Mouse (Mus musculus) spleen, adult 18-20 months (tissue): ENCODE data around the gene Epb41l1.
A peak's percentile ranks its signal among the peaks of the same experiment; 100 is the strongest.
"Not testable (repeated sequence)": the region's sequence is repeated elsewhere in the genome, so short reads cannot be mapped to it uniquely, and the experiment has no call there.

Experiments used
- DNase-seq, 2 experiments: peaks; one replicate each; pipeline ENCODE4 v3.0.0; 2022; ENCODE audit warnings: mixed read lengths in 2 of 2

Epb41l1 gene

GRCm38 (mm10) chr2:156420694-156421380, at the start of gene Epb41l1:
Epb41l1 (plus strand) TSS chr2:156420909.
- peak in 1 of 2 experiments; percentile 27 for DNase-seq

DNA sequence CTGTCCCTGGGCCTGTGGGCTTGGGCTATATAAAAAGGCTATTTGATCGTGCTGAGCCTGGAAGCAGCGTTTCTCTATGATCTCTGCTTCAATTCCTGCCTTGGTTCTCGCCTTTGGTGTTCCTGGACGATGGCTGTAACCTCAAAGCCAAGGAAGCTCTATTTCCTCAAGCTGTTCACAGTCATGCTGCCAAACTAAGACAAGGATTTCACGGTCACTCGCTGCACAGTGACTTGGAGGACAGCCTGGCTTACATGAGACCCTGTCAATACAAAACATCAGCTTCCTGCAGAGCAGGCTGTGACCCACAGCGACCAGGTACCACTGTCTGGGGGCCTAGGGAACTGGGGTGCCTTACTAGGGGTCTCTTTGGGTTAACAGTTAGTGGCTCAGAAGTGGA, 43.8 kb upstream of the Epb41l1 start:
- no peak for DNase-seq

DNA sequence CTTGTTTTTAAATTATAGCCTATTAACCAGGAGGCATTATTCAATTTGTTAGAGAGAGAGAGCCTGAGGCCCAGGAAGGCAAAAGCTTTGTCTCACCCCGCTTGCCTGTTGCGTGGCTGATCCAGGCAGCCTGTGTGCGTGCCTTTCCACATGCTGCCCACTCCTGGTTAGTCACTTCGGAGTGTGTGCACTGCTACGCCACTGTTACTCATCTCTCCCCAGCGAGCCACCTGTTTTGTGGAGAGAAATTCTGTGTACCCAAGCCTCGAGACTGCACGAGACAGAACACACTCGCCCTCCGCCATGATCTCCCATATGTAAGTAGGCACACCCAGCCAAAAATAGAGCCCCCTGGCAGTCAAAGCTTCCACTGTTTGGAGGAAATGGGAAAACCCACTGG, 40.8 kb upstream of the Epb41l1 start:
- no peak for DNase-seq

- DNase-seq, result no peak
Observed at GRCm38 (mm10) chr2:156381350-156381749, 39.4 kb upstream of the Epb41l1 start.

GRCm38 (mm10) chr2:156392461-156393154, 28.1 kb upstream of the Epb41l1 start:
- DNase-seq, result peak; percentile 55 to 61

DNA sequence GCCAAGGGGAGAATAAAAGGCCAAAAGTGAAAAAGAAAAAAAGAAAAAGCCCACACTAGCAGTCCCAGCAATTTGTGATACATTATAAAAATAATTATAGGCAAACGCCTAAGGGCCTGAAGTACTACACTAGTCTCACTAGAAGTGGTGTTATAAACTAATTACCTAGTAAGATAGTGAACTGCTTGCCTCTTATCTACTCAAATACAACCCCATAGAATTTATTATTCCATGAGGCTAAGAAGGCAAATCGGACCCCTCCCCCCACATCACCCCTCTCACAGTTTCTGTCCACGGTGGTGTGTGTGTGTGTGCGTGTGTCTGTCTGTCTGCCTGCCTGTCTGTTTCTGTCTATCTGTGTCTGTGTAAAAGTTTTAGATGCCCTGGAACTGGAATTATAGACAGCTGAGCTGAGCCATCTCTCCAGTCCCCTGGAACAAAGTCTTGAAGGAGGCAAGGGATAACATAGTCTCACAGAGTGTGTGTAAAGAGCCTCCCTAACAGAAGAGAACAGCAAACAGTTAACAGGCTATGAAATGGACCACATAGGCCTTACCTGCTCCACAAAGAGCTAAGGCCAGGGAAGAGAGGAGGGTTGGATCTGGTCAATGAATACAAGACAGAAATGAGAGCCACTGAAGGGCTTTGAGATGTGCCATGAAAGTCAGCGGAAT, 27.4 kb upstream of the Epb41l1 start:
- DNase-seq, result no peak

GRCm38 (mm10) chr2:156394282-156394681, 26.4 kb upstream of the Epb41l1 start:
- no peak for DNase-seq

GRCm38 (mm10) chr2:156396096-156396495, 24.6 kb upstream of the Epb41l1 start:
- DNase-seq, result no peak

- DNase-seq, result no peak
Observed at GRCm38 (mm10) chr2:156397988-156398387, 22.7 kb upstream of the Epb41l1 start.

GRCm38 (mm10) chr2:156399485-156399884, 21.2 kb upstream of the Epb41l1 start:
- no peak for DNase-seq

DNA sequence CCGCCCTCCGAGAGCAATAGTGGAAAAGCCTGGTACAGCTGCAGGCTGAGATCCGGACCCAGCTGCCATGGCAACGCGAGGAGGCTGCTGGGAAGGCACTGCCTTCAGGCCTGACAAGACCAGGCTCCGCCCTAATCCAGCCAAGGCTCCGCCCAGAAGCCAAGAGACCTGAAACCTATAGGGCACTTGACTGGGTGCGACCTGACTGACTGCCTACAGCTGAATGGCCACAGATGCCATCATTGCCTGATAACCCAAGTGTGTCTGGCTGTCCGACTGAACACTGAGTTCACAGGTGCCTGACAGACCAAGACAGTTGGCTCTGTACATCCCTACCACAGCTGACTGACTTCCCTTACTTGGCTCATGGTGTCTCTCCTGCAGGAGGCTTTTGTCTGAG, 19.4 kb upstream of the Epb41l1 start:
- DNase-seq, result peak; percentile 37 to 47

GRCm38 (mm10) chr2:156402036-156402435, 18.7 kb upstream of the Epb41l1 start:
- DNase-seq, result no peak

DNA sequence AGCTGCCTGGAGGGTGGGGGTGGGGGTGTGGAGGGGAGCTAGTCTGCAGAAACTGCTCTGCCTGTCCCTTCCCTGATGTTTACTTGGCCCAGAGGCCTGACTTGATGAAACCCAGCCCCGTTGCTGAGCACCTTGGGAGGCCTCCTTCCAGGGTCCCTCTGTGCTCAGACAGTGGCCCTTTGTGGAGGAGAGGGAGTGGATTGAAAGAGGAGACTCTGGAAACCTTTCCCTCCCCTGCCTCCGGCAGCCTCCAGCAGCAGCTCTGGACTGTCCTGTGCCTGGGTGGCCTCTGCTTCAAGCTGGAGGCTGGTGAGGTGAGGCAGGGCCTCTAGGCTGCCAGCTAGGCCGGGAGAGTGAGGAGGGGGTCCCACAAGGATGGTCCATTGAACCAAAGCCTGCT, 13.7 kb upstream of the Epb41l1 start:
- DNase-seq, result no peak

DNA sequence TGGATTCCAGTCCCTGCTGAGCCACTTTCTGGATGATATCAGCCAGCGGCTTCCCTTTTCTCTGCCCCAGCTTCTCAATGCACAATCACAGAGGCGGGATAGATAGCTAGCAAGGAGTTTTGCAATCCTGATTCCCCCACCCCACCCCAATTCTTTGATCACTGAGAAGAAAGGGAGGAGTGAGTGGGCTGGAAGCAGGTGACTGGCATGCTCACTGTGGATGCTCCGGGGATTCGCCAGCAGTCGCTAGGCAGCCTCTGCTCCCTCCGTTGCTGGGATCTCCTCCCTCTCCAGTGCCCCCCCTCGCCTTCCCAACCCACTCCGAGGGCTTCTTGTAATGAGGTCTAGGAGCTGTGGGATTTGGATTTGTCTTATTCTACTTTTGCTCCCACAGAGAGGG, 12.5 kb upstream of the Epb41l1 start:
- no peak for DNase-seq

DNA sequence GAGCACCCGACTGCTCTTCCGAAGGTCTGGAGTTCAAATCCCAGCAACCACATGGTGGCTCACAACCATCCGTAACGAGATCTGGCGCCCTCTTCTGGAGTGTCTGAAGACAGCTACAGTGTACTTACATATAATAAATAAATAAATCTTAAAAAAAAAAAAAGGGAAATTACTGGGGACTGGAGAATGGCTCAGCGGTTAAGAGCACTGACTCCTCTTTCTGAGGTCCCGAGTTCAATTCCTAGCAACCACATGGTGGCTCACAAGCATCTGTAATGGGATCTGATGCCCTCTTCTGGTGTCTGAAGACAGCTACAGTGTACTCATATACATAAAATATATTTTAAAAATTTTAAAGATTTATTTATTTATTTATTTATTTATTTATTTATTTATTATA, 9.4 kb upstream of the Epb41l1 start:
- not testable (repeated sequence) for DNase-seq

DNA sequence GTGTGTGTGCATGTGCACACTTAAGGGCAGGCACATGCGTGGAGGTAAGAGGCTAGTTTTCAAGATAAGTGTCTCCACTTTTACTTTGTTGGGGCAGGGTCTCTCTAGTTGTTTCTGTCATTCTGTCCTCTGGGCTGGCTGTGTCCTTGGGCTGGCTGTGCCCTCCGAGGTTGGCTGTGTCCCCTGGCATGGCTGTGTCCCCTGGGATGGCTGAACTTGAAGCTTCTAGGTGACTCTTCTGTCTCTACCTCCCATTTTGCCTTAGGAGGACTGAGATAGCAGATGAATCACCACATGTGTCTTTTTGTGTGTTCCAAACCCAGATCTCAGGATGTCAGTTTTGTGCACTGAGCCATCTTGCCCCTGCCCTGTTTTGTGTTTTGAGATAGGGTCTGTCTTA, 5.7 kb upstream of the Epb41l1 start:
- no peak for DNase-seq

- DNase-seq, result no peak
Observed at GRCm38 (mm10) chr2:156415674-156416073, 5.0 kb upstream of the Epb41l1 start.

DNA sequence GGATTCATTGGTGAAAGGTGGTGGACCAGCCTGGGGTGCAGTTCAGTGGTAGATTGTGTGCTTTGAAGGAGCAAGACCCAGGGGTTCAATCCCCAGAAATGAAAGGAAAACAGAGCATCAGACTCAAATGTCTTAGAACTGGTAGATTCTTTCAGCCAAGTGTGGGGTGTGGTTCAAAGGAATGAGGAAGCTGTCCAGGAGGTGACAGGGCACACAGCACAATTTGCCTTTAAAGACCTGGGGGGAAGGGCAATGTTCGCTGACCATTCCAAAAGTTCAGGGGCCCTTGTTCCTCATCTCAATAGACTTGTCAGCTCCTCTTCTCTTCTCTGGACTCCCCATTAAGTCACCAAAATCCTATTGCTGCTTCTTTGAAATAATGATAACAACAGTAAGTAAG, 3.5 kb upstream of the Epb41l1 start:
- no peak for DNase-seq

DNA sequence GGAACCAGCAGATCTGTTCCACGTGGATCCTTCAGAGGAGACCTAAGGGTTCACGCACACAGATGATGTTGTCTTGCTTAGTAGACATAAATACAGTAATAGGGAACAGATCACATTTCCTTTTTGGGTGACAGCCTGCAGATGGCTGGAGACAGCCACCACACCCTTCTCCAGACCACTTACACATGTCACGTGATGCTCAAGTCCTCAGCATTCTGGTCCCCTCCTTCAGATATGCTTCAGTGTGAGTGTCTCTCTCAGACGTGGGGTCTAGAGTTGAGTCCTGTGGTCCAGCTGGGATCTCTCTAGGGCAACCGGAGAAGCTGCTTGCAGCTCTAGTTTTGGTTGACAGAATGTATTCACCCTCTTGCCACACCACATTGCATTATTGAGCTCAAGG, 2.2 kb upstream of the Epb41l1 start:
- no peak for DNase-seq

GRCm38 (mm10) chr2:156420327-156420693, 399 bp upstream of the Epb41l1 start:
- DNase-seq, result no peak

GRCm38 (mm10) chr2:156421381-156422110, 837 bp downstream of the Epb41l1 start:
- peak in 1 of 2 experiments; percentile 19 for DNase-seq

- DNase-seq, result no peak
Observed at GRCm38 (mm10) chr2:156422631-156423030, 1.9 kb downstream of the Epb41l1 start.

DNA sequence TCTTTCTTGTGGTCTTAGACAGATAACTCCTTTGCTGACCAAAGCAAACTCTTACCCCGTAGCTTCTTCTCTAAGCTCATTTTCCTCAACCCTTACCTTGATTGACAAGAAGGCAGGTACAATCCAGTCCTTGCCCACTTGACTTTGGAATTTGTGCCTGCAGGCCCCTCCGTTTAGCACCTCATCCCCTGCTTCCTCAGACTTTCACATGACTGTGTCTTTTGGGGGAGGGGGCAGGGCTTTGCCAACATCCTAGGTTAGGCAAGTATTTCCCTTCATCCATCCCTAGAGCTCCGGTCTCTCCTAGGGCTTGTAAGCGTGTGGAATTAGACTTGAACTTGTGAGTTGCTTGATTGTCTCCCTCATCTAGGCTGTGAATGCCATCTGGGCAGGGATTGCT, 3.0 kb downstream of the Epb41l1 start:
- no peak for DNase-seq
